Mouse (Mus musculus) kidney, postnatal 4 days (tissue): Measurements from ENCODE around the gene Tmem11.
A peak's percentile ranks its signal among the peaks of the same experiment; 100 is the strongest.
"Not testable (repeated sequence)": the region's sequence is repeated elsewhere in the genome, so short reads cannot be mapped to it uniquely, and the experiment has no call there.

Source experiments
- DNase-seq, 2 experiments: peaks; one replicate each; pipeline ENCODE4 v3.0.0; 2021; ENCODE audit warnings: mixed read lengths in 2 of 2

Gene Tmem11

DNA sequence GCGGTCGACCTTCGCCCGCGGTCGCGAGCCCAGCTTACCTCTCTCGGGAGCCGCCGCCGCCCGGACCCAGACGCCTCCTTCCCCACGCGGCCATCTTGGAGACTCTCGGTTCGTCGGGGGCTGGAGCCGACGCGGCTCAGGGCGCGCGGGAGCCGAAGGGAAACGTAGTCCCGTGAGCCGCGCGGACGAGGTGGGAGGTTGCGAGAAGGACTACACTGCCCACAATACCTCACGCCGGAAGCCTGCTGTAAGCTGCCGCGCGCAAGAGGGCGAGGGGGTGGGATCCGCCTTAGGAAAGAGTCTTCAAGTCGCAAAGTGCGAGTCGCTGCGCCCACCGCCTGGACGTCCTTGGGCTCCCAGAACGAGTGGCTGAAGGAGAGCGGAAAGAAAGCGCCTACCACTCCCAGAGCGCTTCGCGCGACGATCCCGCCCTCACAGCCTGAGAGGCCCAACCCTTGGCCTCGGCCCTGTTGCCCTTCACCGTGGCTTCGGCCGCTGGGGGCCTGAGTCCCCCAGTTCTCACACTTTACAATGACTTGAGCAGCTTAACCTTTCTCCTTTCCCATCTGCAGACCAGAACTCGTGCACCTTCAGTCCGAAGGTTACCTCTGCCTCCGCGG lies at the start of gene Tmem11:
Gene Tmem11 (minus strand): TSS at position 598 of the 620 bp plus-strand sequence.
- peak; percentile 96 to 98 for DNase-seq

GRCm38 (mm10) chr11:60927264-60927663 lies 48.2 kb upstream of the Tmem11 start:
- DNase-seq: peak; percentile 93 to 95

DNA sequence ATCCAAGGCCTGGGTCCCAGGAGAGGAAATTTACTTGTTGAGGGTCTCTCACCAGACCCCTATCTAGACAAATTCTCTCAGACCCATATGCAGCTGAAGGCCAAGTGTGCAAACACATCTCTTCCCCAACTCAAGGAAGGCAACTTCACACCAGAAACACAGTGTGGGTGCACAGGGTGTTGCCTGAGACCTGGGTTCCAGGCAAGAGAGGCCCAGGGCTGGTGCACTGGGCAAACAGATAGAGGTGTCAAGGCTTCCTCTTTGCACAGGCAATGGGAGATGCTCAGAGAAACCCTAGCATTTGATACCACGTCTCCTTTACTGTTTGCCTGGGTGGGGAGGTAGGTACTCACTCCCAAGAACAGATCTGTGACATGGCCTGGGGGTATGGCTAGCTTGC lies 45.9 kb upstream of the Tmem11 start:
- DNase-seq: no peak

DNA sequence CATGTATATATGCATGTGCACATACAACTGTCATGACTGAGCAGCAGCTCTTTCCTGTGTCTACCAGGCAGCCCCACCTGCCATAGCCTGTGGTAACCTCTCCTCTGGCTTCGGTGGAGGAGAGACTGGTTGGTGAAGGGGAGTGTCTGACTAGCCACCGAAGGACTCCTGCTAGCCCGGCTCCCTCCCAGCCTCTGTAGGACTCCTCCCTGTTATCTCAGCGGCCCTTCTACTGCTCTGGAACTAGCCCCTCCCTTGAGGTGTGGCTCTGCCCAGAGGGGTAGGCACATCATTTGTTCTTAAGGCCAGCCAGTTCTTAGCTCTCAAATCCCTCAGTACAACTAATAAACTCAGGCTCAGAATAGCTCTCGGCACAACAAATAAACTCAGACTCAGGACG lies 45.4 kb upstream of the Tmem11 start:
- no peak for DNase-seq

GRCm38 (mm10) chr11:60922964-60923363 lies 43.9 kb upstream of the Tmem11 start:
- no peak for DNase-seq

DNA sequence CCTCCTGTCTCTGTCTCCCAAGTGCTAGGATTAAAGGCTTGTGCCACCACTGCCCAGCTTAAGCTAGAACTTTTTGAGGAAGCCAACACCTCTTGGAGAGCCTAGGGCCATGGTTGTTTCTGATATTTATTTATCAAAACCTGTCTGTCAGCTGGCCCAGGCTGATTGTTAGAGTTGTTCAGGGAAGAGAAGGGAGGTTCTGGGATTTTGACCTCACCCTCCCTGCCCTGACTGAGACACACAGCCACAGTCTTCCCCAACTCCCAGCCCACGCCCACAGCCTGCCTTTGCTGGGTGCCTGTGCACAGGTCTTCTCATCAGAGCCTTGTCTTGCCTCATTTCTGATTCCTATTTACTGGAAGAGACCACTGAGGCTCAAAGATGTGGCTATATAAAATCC lies 43.1 kb upstream of the Tmem11 start:
- no peak for DNase-seq

DNA sequence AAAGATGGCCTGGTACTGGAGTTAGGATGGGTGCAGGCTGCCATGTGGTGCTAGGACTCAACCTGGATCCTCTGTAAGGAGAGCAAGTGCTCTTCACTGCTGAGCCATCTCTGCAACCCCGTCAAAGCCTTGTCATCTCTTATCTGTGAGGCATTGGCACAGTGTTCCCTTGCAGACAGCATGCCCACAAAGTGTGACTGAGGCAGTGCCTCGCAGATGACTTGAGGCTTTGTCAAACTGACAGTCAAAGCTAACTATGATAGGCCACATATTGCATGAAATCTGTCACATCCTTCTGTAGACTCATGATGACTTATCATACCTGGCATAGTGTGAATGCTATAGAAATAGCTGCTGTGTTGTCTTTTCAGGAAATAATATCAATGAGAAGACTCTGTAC lies 40.9 kb upstream of the Tmem11 start:
- no peak for DNase-seq

DNA sequence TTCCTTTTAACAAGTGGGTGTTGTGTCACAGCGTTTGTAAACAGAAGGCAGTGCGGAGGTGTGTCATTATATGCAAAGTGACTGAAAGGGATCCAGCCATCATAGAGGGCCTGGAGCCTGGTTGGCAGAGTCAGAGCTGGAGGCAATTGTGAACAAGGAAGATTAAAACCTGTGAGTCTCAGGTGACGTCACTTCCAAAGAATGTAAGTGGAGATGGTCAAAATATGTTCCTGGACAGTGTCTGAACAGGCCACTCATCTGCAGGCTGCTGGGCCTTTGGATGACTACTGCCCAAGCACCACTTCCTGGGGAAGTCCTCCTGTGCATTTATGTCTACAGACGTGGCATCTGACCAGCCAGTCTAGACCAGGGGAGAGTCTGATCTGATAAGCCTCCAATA lies 36.1 kb upstream of the Tmem11 start:
- no peak for DNase-seq

- DNase-seq: no peak
Measured at GRCm38 (mm10) chr11:60914491-60914890, 35.4 kb upstream of the Tmem11 start, which contains the start of gene Natd1. Gene Natd1, minus strand, starts transcription at chr11:60914750.

GRCm38 (mm10) chr11:60913301-60914196 lies 34.5 kb upstream of the Tmem11 start:
- DNase-seq: peak; percentile 96 to 97

- DNase-seq: no peak
Measured at GRCm38 (mm10) chr11:60912525-60912973, 33.5 kb upstream of the Tmem11 start.

DNA sequence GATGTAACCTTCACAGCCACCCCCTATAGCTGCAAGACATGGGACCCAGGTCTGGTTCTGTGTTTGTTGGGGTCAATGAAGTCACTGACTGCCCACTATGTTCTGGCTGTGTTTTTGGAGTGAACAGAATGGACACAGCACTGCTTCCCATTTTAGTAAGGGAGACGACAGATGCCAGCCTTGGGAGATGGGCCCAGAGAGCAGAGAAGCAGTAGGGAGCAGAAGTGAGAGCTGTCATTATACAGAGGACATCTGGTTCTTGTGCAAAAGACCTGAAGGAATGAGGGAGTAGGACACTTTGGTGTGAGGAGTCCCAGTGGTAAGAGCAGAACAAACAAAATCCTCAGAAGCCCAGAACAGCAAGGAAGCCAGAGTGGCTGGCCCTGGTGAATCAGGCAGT lies 30.6 kb upstream of the Tmem11 start:
- DNase-seq: no peak

GRCm38 (mm10) chr11:60908073-60908472 lies 29.0 kb upstream of the Tmem11 start:
- DNase-seq: peak; percentile 37 to 38

- DNase-seq: no peak
Measured at GRCm38 (mm10) chr11:60906449-60906848, 27.4 kb upstream of the Tmem11 start.

DNA sequence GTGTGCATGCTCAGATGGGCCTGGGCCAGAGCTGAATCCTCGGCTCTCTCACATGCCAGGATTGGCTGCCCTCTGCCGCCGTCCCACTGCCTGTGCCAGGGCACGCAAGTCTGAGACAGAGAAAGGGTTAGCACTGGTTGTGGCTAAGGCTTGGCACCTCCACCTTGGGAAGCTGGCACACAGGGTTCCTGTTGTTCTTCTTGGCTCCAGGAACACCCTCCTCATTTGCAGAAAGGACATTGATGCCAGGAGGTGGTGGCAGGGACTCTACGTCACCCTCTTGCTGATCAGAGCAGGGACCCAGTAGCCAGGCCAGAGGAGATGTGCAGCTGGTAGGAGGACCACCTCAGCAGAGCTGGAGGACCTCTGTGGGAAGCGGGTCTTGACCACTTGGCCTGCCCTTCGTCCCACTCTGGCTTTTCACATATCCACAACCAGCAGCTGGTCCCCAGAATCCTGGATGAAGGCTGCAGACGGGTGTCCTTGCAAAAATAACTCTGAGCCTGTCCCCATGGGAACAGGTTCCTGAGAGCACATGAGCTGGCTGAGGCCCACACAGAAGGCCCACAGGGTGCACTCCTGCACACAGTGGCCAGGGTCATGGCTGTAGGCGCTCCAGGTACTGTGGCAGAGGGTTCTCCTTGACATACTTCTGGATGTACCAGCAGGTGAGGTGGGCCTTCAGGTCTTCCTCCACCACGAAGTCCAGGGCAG lies 26.5 kb upstream of the Tmem11 start:
- DNase-seq: no peak

DNA sequence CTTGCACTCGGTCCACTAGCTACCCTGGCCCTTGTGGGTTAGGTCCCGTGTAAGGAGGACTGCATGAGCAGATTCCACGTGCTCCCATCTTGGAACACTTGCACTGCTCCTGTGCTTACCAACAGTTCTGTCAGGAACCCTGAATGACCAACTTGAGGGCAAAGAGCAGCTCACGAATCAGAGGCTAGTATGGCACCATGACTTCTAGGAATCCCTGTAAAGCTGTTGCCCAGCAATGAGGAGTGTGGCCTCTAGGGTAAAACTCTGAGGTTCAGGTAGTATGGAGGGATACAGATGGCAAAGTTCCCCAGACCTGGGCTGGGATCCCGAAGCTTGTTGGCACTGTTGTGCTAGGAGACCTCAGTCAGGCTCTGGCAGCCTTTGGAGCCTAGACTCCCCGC lies 24.6 kb upstream of the Tmem11 start:
- no peak for DNase-seq

DNA sequence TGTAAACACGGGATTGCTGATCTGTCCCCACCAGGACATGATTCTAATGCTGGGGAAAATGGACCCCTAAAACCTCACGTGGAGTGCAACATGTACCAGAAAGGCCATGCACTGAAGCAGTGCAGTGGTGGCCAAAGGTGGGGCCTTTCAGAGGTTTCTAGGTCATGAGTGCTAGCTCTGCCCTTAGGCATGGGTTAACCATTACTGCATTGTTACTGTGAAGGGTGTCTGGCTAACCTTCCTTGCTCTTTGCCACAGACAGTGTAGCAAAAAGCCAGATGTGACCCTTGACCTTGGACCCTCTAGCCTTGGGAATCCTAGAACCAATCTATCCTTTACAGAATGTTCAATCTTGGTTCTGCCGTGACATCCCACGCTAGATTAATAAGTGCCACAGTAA lies 23.4 kb upstream of the Tmem11 start:
- DNase-seq: peak in 1 of 2 experiments; percentile 26

GRCm38 (mm10) chr11:60902001-60902400 lies 22.9 kb upstream of the Tmem11 start:
- DNase-seq: no peak

DNA sequence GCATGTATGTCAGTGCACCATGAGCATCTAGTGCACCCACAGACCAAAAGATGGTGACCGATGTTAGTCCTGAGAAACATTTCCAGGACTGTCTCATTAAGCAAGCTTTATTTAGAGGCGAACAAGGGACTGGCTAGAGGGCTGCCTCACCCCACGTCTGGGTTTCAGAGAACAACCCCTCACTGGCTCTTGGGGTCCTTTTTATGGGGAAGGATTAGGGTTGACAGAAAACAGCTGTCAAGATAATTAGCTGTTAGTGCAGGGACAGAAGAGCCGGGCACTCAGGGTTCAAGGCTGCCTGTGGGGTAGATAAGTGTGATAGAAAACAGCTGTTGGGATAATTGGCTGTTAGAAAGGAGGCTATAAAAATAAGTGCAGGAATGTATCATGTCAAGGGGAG lies 16.8 kb upstream of the Tmem11 start:
- DNase-seq: peak; percentile 30 to 45

- no peak for DNase-seq
Measured at GRCm38 (mm10) chr11:60890744-60891143, 11.7 kb upstream of the Tmem11 start.

- peak; percentile 32 to 40 for DNase-seq
Measured at GRCm38 (mm10) chr11:60890286-60890685, 11.2 kb upstream of the Tmem11 start.

DNA sequence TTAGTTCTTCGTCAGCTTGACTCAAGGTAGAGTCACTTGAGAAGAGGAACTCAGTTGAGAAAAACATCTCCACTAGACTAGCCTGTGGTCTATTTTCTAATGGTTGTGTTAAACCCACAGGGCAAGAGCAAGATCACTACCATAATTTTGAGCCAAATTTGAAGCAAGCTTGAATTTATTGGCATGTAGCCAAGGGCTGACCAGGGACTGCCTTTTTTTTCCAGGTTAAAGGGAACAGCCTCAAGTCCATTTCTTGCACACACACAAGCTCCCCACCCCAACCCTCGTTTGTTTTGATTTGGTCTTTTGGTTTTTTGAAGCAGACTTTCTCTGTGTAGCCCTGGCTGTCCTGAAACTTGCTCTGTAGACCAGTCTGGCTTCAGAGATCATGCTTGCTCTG lies 10.8 kb upstream of the Tmem11 start:
- DNase-seq: no peak

DNA sequence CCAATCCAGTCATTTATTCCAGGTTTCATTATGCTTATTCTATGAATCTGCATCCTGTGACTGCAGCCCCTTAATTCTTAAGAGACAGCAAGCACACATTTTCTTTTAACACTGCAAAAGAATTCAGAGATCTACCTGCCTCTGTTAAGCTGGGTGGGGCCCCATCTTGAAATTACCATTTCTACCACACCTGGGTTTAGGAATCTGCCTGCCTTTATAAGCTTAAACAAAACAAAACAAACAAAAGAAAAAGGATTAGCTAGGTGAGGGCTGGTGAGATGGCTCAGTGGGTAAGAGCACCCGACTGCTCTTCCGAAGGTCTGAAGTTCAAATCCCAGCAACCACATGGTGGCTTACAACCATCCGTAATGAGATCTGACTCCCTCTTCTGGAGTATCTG lies 7.9 kb upstream of the Tmem11 start:
- not testable (repeated sequence) for DNase-seq
